Mouse (Mus musculus) common myeloid progenitor, adult 5-6 weeks (primary cell): Measurements from ENCODE around the gene Cul9. TPM values are rescaled to one million over a fixed set of nuclear protein-coding genes. Genes with fewer than 3 reads are reported as not detected.
"Not testable (repeated sequence)": the region's sequence is repeated elsewhere in the genome, so short reads cannot be mapped to it uniquely, and the experiment has no call there.

ENCODE experiments used
- ATAC-seq: replicated peaks from 2 replicates; pipeline ENCODE4 v1.8.0; 2016; ENCODE audit warnings: low read depth, mild to moderate bottlenecking, moderate TSS enrichment, inconsistent platforms; ENCODE audit not compliant: poor library complexity, severe bottlenecking
- total RNA-seq: library from RNA; stranded (forward); fragments of 200-1000, 187-1606 nt; gene quantifications from 2 replicates; pipeline ENCODE4 v1.2.3, GENCODE M21; 2017

Gene Cul9
- total RNA-seq, 1 experiment from 2014 or later, result 17.3 TPM

- ATAC-seq, result peak; percentile 60; the same call in 1 of the 2 replicates
These were observed 35.0 kb downstream of the Cul9 start for GRCm38 (mm10) chr17:46511059-46511710.

GRCm38 (mm10) chr17:46505617-46506016 is 40.6 kb downstream of the Cul9 start:
- ATAC-seq, result no peak

DNA sequence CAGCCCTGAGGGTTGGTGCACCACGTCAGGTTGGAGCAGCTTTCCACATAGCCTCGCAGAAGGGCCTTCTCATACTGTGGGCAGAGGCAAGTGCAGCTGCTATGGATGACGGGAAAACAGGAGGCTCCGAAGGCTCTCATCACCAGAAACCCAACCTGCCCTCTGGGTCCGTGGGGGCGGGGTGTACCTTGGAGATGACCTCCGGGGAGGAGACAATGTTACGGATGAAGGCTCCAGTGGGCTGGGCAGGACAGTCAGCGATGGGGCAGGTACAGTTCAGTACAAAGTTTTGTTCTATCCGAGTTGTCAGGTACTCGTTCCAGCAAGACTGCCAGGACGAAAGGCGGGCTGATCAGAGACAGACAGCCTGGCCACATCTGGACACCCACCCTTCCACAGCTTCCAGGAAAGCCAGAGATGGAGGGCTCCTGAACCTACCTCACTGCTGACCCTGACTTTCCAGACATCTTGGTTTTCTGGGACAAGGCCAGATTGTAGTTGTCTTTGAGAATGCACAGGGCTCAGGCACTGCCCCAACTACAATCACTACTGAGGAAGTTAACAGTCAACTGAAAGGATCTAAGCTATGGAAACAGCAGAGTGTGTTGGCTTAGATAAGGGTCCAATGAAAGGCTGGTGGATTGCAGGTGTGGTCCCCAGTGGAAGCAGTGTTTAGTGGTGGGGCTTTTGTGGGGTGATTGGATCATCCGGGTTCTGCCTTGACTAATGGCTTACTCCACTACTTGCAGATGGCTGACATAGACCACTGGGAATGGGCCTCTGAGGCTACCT is 42.1 kb downstream of the Cul9 start:
- ATAC-seq, result no peak

DNA sequence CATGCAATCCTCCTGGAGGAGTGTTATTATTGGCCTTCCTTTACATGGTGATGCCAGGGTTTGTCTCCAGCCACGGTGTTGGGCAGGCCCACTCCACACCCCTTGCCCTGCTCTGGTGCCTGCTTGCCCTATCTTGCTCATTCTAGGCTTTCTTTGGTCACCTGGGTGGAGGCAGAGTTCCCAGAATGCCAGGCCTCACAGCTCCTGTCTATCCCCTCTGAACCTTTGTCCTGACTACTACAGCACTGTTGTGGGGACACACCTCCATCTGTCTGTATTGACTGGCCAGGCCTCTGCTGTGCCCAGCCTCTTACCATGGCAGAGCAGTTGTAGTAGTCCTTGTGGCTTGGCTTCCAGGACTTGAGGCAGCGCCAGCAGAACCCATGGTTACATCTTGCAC is 43.4 kb downstream of the Cul9 start:
- ATAC-seq, result no peak

DNA sequence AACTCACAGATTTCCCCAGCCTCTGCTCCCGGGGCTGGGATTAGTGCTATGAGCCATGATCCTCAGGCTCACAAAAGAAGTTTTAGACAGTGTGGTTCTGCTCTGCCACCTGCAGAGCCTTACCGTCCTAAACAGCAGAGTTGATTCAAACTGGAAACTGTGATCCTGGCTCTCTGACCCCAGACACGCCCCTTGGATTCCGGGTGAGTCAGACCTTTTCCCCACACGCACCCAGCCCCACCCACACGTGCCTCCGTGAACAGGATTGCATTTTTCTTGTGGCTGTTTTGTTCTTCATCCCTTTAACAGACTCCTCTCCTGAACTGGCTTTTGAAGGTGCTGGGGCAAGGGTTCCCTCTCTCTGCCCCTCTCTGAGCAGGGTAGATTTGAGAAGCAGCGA is 48.2 kb downstream of the Cul9 start:
- ATAC-seq, result no peak

DNA sequence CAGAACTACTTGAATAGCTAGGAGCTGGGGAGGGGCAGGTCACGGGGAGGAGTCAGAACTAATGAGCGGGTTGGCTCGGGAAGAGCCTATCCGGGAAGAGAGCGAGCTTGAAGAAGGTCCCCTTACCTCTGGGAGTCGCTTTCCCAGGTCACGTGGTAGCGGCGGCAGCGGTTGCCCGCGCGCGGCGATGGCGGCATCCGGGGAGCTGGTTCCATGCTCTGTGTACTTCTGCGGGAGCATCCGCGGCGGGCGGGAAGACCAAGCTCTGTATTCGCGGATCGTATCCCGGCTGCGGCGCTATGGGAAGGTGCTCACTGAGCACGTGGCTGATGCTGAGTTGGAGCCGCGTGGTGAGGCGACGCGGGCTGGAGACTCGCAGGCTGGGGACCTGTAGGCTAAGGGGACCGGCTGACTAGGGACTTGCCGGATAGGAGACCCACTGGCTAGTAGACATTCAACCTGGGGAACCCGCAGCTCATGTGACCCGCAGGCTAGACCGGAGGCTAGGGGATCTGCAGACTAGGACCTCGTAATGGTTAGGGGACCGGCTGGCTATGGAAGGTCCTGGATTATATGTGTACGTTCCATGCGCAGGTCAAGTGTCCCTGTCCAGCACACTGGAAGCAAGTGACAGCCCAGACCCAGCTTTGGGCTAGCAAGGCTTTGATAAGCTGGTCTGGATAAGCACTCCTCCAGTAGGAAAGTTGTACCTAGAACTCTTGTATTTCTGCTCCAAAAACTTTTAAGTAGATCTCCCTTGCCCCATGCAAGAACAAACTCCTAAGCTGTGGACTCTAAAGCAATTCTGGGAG is 49.4 kb downstream of the Cul9 start, which contains the start of gene Dnph1:
Gene Dnph1, plus strand, starts transcription at position 89 of the 812 bp plus-strand sequence.
- peak; percentile 98 for ATAC-seq

- not testable (repeated sequence) for ATAC-seq
These were observed 50.1 kb downstream of the Cul9 start for GRCm38 (mm10) chr17:46496081-46496480.

DNA sequence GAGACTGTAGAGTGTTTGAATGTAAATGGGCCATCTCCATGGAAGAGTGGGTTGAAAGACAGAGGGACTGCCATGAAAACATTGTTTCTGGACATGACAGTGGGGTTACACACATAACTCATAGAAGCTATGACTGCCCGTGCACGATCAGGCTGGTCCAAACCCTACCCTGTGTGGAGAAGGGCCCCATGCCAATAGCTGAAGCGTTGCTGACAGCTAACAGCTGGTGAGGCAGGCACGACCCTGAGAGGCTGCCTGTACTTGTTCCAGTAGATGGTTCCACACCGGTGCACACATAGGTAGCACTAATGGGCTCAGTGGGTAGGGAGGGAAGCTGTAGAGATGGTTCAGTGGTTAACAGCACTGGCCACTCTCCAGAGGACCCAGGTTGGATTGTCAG is 50.7 kb downstream of the Cul9 start:
- no peak for ATAC-seq

DNA sequence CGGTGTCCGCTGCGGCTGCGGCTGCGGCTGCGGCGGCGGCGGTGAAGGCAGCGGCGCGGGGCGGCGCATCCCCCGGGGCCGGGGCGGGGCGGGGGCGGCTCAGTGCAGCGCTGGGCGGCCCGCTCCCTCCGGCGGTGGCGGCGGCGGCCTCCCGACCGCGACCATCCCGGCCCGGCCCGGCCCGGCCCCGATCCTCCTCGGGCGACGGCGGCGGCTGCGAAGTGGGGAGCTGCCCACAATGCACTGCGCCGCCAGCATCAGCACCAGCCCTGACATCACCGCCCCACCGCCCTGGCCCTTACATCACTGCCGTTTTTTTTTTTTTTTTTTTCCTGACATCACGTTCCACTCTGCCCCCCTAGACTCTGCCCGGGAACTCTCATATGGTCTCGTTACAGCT is 58.8 kb downstream of the Cul9 start, which contains the start of gene Ttbk1:
Gene Ttbk1, minus strand, starts transcription at position 245 of the 400 bp plus-strand sequence.
- ATAC-seq, result no peak

DNA sequence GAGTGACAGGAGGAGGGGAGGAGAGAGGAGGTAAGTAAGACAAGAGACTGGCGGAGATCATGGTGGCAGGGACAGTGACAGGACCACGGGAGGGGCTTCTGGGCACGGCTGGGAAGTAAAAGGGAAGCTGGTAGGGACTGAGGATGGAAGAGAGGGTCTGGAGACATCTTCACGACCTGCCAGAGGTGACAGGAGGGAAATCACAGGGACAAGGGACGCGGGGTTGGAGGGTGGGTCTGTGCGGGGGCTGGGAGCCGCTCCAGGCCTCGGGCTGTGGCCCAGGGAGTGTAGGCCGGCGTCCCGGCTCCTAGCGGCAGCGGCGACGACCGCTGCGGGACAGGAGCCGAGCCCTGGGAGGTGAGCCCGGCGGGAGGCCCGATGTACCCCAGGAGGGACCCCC is 59.2 kb downstream of the Cul9 start:
- no peak for ATAC-seq

- ATAC-seq, result peak; percentile 63
These were observed 61.7 kb downstream of the Cul9 start for GRCm38 (mm10) chr17:46484461-46484875.

DNA sequence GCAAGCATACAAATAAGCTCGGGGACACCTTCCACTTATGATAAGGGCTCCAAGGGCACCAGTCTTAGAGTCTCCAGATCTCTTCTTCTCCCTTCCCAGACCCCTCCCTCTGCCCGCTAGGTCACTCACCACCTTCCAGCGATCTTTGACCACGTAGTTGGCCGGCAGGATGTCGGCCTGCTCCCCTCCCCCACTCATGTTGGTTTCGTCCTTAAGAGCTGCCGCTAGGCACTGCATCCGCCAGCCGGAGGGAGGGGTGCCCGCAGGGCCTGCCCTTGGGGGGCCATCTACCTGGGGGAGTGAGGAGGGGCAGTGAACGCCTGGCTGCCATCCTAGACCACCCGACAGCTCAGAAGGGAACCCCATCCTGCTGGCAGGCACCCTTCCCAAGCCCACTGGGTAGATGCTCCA is 62.2 kb downstream of the Cul9 start:
- ATAC-seq, result 0 out of 2 replicates have a peak, but pooled peaks have one; percentile 4

- peak; percentile 17 for ATAC-seq
These were observed 62.6 kb downstream of the Cul9 start for GRCm38 (mm10) chr17:46483561-46484001.

DNA sequence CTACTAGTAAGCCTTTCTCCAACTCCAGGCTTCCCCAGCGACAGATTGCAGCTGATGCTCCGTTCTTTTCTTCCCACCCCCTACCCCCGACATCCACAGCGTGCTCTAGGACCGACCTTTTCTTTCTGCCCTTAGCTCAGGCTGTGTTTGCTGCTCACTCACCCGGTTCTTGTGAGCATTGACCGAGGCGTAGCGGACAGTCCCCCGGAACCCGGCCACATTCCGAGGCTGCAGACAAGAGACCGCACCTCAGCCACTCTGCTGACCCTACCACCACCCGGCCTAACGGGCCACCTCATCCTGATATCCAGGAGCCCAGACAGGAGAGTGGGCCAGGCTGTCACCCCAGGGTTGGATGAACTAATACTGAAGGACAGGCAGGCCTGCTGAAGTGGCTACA is 68.9 kb downstream of the Cul9 start:
- ATAC-seq, result no peak

DNA sequence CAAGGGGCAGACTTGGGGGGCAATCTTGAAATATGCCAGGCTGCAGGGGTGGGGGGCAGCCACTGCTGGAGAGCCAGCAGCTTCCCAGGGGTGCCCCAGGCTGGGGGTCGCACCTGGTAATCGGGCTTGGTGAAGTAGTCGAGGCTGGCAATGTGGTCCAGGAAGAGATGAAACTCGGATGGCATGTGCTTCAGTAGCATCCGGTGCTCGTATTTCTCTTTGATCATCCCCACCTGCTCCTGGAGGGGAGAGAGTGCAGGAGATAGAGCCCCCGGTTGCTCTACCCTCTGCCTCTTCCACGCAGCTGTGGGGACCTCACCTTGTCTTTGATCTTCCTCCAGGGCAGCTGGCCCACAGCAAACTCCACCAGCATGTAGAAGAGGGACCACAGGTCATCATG is 69.6 kb downstream of the Cul9 start:
- no peak for ATAC-seq

- no peak for ATAC-seq
These were observed 78.4 kb downstream of the Cul9 start for GRCm38 (mm10) chr17:46467830-46468229.

- ATAC-seq, result no peak
These were observed 84.0 kb downstream of the Cul9 start for GRCm38 (mm10) chr17:46462226-46462625.

- ATAC-seq, result no peak
These were observed 84.8 kb downstream of the Cul9 start for GRCm38 (mm10) chr17:46461347-46461746.

GRCm38 (mm10) chr17:46460673-46461072 is 85.5 kb downstream of the Cul9 start:
- peak; percentile 53 for ATAC-seq

- ATAC-seq, result no peak
These were observed 87.7 kb downstream of the Cul9 start for GRCm38 (mm10) chr17:46458439-46458838.
